Mouse (Mus musculus) brain, embryonic 14.5 days (tissue): ENCODE measurements at regions not wholly inside any gene's neighbourhood (a gene's known extent, or its start where the extent isn't known, plus 50 kb on each side); places are given as distances from the start of the nearest gene placed in this dataset.

ENCODE experiments used
- DNase-seq: peaks from one replicate; pipeline ENCODE4 v3.0.0-alpha.2; 2011; ENCODE audit warnings: low read depth
- CTCF ChIP-seq: fragments of 200-500 bp; IDR thresholded peaks from 2 replicates; pipeline ENCODE4 v1.5.1; 2012; ENCODE audit warnings: inconsistent platforms, mild to moderate bottlenecking, moderate library complexity, borderline replicate concordance; ENCODE audit not compliant: insufficient read depth, insufficient read length; ENCODE audit errors: extremely low read depth
- POLR2A ChIP-seq: fragments of 200-500 bp; IDR thresholded peaks from 2 replicates; pipeline ENCODE4 v1.6.1; 2012; ENCODE audit warnings: mild to moderate bottlenecking, inconsistent platforms, borderline replicate concordance; ENCODE audit not compliant: poor library complexity, insufficient read depth, insufficient read length, severe bottlenecking; ENCODE audit errors: extremely low read depth

DNA sequence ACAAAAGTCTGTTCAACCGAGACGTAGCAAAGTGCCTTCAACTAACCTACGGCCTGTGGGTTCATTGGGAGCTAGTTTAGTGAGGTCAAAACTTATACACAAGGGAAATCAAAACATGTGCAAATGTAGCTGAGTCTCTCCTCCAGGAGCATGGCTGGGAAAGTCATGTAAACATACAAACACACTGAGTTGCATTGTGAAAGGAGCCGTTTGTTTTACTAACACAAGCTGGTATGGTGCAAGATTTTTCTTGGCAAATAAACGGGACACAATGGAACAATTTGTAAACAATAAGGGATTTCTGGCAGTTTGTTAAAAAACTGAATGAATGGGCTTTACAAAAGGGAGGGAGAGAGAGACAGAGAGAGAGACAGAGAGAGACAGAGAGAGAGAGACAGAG, 147.8 kb upstream of the Paip1 start:
- DNase-seq: no peak
- no peak for TF ChIP-seq POLR2A
- TF ChIP-seq CTCF: no peak

DNA sequence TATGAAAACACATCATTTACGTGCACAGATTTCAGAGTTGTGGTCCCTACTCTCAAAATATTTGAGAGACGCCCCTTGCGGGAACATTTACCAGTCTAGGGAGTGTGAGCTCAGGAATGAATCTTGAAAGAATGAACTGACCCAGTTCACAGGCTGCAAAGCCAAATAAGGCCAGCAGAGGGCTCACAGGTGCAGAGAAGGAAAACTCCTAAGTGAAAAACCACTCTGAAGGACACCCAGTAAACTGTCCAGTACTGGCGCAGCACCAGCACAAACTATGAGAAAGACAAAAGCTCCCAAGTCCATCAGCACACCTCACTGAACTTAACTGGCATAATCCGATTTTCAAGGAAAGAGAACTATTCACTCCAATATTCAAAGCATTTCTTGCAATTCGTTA, 145.0 kb upstream of the Paip1 start:
- peak; percentile 67 for DNase-seq
- peak; percentile 78; the same call in 1 of the 2 replicates for TF ChIP-seq CTCF
- TF ChIP-seq POLR2A: no peak

DNA sequence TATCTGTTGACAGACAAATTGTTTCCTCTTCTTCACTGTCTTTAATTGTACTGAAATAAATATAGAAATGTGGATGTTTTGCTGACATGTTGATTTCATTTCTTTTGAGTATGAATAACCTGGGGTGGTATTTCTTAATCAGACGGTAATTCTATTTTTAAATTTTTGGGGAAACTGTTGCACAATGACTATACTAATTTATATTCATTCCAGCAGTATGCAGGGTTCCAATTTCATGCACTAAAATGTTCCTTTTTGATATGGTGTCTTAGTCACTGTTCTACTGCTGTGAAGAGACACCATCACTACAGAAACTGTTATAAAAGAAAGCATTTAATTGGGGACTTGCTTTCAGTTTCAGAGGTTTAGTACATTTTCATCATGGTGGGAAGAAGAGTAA, 119.2 kb upstream of the Paip1 start:
- DNase-seq: no peak
- TF ChIP-seq CTCF: no peak
- no peak for TF ChIP-seq POLR2A

DNA sequence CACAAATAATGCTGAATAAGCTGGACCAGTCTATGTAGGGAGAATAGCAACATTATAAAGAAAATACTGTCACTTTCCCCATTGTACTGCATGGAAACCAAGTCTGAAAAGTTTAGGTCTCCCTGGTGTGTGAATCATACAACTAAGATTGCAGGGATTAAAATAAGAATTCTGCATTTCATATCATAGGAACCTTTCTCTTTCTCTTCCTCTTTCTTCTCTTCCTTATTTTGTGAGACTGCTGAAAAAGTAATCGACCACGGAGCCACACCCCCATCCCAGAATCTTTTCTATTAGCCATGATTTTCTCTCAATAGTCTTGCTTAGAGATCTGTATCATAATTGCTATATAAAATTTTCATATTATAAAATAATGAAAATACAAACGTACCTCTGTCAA, 118.4 kb upstream of the Paip1 start:
- TF ChIP-seq POLR2A: no peak
- TF ChIP-seq CTCF: no peak
- DNase-seq: no peak

DNA sequence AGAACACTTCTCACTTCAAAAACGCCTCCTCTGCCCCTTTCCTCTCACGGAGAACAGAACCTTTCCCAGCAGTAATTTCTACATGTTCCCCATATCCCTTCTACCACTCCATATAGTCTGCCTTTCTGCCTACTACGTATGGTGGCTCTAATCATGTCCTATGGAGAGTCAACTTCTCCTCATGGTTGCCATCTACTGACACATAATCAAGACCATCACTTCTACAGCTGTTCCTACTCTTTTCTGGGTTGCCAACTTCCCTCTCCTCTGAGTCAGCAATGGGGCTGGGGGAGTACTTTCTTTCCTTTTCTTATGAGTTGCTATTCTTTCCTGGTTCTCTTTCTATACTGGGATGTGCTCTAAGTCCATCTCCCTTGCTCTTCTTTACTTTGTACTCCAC, 114.0 kb upstream of the Paip1 start:
- no peak for TF ChIP-seq CTCF
- no peak for TF ChIP-seq POLR2A
- no peak for DNase-seq

DNA sequence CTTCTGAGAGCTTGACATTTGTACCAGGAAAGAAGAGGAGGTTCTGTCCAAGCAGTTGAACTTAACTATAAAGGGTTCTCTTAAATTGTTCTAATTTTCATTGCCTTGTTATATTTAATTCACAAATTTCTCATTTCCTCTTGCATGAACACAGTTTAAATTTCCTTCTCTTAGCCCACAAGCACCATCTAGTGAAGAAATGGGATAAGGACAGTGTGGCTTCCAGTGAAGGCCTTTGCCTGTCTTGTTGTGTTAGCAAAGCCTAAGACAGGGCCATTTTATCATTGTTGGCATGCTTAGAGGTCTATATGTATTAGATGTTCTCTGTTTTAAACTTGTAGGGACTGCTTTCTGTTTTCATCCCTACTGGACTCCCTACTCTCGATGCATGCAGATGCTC, 110.0 kb upstream of the Paip1 start:
- no peak for TF ChIP-seq CTCF
- TF ChIP-seq POLR2A: no peak
- DNase-seq: peak; percentile 15

DNA sequence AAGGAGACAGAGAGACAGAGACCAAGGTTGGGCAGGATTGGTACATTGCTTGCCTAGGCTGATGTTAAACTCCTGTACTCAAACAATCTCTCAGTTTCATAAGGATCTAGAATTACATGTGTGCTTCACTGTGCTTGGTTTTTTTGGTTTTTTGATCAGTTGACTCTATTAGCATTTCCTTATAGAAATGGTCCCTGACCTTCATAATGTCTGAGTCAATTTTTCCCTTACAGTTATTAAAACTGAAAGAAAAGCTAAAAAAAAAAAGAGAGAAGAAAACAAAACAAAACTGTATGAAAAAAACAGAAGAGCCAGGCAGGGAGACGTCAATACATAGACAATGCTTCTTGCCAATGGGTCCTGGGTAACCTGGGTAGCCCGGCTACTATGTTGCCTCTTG, 102.9 kb upstream of the Paip1 start:
- no peak for TF ChIP-seq CTCF
- no peak for TF ChIP-seq POLR2A
- DNase-seq: no peak

DNA sequence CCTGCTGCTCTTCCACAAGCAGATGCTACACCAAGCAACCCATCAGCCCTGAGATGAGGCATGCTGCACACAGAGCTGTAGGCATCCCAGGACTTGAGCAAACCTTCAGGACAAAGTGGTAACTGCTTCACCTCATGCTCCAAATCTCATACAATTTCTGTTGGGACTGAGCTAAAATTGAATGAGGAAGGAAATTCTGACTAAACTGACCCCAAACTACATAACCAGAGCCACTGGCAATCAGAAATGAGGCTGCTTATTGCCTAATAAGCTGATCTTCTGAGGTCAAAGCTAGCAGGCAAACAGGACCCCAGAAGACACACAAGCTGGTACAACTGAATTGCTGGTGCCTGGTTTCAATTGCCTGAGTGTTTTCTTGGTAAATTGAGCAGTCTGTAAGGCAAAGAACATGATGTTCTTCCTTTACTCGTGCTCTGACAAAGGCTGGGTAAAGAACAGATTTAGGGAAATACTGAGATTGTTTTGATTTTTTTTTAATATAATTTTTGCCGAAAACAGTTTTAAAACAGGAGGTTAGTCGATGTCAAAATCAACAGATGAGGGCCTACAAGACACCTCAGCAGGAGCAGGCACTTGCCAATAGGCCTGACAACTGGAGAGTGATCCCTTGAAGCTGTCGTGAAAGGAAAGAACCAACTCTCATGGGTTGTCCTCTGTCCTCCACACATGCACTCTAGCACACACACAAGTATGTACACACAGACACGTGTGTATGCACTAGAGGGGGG, 101.3 kb upstream of the Paip1 start:
- DNase-seq: no peak
- TF ChIP-seq CTCF (no peak), POLR2A (no peak)

DNA sequence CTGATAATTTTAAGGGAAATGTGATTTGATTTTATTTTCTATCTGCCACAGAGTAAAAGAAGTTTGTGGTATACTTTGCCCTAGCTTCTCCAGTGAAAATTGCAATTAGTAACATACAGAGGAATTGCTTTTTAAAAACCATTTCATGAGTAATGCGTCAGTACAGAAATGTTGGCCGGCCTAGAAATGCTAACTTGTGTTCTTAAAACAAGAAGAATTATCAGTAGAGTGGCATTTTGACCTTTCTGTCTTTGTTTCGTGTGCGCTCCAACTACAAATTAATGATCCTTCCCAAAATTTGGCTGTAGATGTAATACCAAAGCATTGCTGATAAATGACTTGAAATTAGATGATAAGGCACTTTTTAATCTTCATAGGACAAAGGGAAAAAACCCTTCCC, 99.7 kb upstream of the Paip1 start:
- DNase-seq: no peak
- TF ChIP-seq CTCF (no peak), POLR2A (no peak)

DNA sequence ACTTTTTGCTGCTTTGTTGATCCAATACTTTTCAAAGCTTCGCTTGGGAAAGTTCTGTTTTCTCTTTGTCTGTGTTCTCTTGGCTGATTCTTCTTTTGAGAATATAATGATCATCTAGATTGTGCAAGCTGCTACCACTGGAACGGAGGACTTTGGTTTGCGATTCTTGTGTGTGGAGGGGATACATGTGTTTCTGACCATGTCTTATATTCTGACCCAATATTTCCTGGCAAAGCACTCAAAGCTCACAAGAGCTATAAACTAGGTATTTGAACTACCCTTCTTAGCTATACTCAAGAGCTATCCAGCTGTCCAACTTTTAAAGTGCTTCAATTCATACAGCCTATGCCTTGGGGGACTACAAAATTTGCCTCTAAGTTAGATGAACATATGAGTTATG, 96.6 kb upstream of the Paip1 start:
- no peak for TF ChIP-seq POLR2A
- TF ChIP-seq CTCF: no peak
- DNase-seq: no peak

DNA sequence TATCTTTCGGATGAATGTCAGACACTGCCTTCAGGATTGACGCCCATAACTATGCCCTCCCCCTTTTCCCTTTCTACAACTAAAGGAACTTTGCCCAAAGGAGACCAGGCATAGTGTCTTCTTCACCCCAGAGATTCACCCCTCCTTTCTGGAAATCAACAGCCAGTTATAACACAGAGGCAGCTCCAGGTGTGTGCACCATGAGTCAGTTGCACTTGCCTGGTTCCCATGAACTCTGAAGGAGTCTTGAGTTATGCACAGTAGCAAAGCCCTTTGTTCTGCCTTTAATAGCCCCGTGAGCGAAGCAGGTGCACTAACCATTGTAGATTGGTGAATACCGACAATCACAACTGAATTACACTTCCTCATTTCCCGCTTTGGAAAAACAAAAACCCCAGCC, 94.5 kb upstream of the Paip1 start:
- TF ChIP-seq POLR2A (no peak), CTCF (no peak)
- DNase-seq: no peak

DNA sequence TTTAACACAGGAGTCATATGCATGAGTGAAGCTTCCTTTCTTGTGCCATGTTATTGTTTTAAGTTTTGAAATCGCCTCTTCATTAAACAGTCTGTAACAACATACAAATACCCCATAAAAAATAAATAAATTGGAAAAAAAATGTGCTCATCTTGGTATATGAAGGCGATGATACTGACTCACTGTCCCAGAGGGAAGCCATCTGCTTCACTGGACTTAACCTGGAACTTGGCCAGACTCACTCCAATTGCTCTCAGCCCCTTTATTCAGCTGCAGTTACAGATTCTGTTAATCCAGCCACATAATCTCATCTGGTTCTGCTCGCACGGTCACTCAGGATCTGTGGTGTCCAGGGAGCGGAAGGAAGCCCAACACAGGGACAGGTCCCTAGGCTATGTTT, 90.5 kb upstream of the Paip1 start:
- TF ChIP-seq CTCF: no peak
- TF ChIP-seq POLR2A: no peak
- peak; percentile 6 for DNase-seq

DNA sequence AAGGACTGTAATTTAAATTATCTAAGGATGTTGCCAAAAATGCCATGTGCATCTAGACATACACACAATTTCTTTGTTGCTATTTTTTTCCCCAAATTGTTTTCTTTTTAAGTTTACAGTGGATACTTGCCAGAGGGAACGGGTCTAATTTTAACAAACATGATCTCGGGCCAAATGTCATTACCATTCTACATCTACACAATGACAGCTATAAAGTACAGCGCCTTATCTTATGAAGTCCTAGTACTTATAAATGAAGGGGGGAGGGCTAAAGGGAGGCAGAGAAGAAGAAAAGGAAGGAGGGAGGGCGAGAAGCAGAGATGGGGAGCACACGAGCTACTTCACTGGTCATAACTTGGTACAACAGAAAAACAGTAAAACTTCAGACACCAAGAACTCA, 89.4 kb upstream of the Paip1 start:
- TF ChIP-seq POLR2A: no peak
- TF ChIP-seq CTCF: no peak
- DNase-seq: no peak

DNA sequence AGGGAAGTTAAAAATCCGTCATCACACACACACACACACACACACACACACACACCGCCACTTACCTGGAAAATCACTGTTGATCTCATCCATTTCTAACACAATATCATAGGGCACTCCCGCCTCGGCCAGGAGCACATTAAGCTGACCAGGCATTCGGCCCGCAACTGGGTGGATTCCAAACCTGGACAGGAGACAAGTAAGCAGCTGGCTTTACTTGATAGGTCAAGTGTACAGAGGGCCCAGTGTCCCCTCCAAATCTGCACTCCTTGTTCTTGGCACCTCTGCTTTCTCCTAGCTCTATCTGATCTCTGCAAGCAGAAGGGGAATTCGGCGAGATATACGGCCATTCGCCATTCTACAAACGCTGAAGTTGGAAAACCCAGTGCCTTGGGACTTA, 88.6 kb upstream of the Paip1 start:
- TF ChIP-seq POLR2A: no peak
- no peak for TF ChIP-seq CTCF
- DNase-seq: no peak
